Mouse (Mus musculus) liver, embryonic 15.5 days (tissue): ENCODE results near the gene Pifo. TPM values are rescaled to one million over a fixed set of nuclear protein-coding genes. Genes with fewer than 3 reads are reported as not detected.
"Not testable (repeated sequence)": the region's sequence is repeated elsewhere in the genome, so short reads cannot be mapped to it uniquely, and the experiment has no call there.

ENCODE experiments used
- ATAC-seq: fragments of 200-750 bp; cut with Nextera tagmentation; 2 replicates; pipeline ENCODE4 v1.8.0; 2017; ENCODE audit warnings: moderate number of reproducible peaks, mild to moderate bottlenecking, moderate library complexity; ENCODE audit not compliant: insufficient read depth
- H3K27ac ChIP-seq: fragments of 300-500 bp; sonication (generic); replicated peaks from 2 replicates; pipeline ENCODE4 v1.5.1; 2015; ENCODE audit warnings: mild to moderate bottlenecking, inconsistent platforms
- H3K27me3 ChIP-seq: fragments of 300-500 bp; sonication (generic); 2 replicates; pipeline ENCODE4 v1.6.1; 2015; ENCODE audit warnings: mild to moderate bottlenecking, inconsistent platforms
- H3K36me3 ChIP-seq: fragments of 300-500 bp; sonication (generic); replicated peaks from 2 replicates; pipeline ENCODE4 v1.6.1; 2015; ENCODE audit warnings: moderate library complexity, mild to moderate bottlenecking, inconsistent platforms
- H3K4me1 ChIP-seq: fragments of 300-500 bp; sonication (generic); replicated peaks from 2 replicates; pipeline ENCODE4 v1.6.1; 2015; ENCODE audit warnings: inconsistent platforms
- H3K4me2 ChIP-seq: fragments of 300-500 bp; sonication (generic); 2 replicates; pipeline ENCODE4 v1.6.1; 2015; ENCODE audit warnings: moderate library complexity, mild to moderate bottlenecking, inconsistent platforms
- H3K4me3 ChIP-seq: fragments of 300-500 bp; sonication (generic); replicated peaks from 2 replicates; pipeline ENCODE4 v1.5.1; 2015; ENCODE audit warnings: mild to moderate bottlenecking, inconsistent platforms
- H3K9ac ChIP-seq: fragments of 300-500 bp; sonication (generic); 2 replicates; pipeline ENCODE4 v1.6.1; 2015; ENCODE audit warnings: moderate library complexity, mild to moderate bottlenecking, inconsistent platforms
- H3K9me3 ChIP-seq: fragments of 300-500 bp; sonication (generic); replicated peaks from 2 replicates; pipeline ENCODE4 v1.6.1; 2016; ENCODE audit warnings: inconsistent platforms
- WGBS: fragments of 180-500 bp; shearing (Covaris S2); methylation state at CpG from one replicate; pipeline ENCODE4 v1.1.7; 2015; ENCODE audit warnings: mixed read lengths; ENCODE audit not compliant: insufficient replicate concordance; 5-methylcytosine and 5-hydroxymethylcytosine counted together
- polyA plus RNA-seq: library from polyadenylated mRNA; unstranded; fragments of >200 nt; fragmentation: Nextera tagmentation; extraction: Ambion mirVana; gene quantifications from 2 replicates; pipeline ENCODE4 v1.2.1, GENCODE M21; 2015

Pifo gene
- polyA plus RNA-seq, 1 experiment from 2014 or later, result not detected

DNA sequence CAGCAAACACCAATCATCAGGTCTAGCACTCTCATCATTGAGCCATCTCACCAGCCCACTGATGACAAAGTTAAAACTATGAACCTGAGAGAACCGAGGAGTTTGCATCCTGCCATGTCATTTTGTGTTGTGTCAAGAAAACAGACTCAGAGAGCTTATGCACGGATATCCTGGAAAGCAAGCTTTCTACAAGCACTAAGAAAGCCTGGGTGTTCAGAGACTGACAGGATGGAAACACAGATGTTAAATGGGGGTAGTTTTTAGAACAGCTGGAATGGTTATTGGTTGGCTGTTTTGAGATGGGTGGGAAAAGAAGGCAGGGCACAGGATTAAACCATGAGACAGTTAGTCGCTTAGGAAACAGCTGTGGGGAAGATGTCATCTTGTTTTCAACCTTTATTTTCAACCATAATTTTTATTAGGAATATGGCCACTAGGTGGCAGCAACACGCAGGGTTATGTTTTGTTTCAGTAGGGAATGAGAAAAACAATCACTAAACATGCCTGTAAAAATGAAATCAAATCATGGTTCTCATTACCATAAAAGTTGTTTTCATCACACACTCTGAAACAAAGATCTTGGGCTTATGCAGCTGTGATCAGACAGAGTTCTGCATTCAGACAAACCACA, 22.7 kb downstream of the Pifo start:
- Histone ChIP-seq H3K4me1 (no peaks in the 10 kb centered on the region), H3K27me3 (no peaks in the 10 kb centered on the region), H3K9me3 (no peaks in the 10 kb centered on the region), H3K27ac (no peak overlapping the region), H3K4me3 (no peak overlapping the region), H3K9ac (no peak overlapping the region), H3K36me3 (no peaks in the 10 kb centered on the region), H3K4me2 (no peak overlapping the region)
- no peak for ATAC-seq
- WGBS, result 16% methylated on average over 4 of the region's 4 CpGs

DNA sequence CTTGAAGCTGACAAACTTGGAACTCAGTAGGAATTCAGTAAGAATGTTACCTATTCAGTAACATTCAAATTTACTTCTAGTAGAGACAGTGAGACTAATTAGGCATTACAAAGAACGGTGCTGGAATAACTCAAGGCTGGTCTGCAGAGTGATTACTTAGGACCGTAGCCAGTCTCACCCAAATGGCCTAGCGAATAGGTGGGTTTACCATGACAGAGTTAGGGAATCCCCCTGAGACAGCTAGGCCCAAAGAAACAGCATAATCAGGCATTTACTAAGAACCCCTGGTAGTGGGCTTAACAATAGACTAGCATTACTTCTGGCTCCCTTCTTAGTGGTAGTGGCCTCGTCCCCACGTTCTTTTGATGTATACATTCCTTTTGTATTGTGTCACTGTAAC, 24.8 kb downstream of the Pifo start:
- H3K4me3 ChIP-seq, H3K4me1 ChIP-seq, H3K27me3 ChIP-seq, ATAC-seq, H3K36me3 ChIP-seq, H3K9me3 ChIP-seq, H3K4me2 ChIP-seq, H3K27ac ChIP-seq, H3K9ac ChIP-seq: not testable (repeated sequence)
- WGBS, result 63% methylated on average over 5 of the region's 5 CpGs

DNA sequence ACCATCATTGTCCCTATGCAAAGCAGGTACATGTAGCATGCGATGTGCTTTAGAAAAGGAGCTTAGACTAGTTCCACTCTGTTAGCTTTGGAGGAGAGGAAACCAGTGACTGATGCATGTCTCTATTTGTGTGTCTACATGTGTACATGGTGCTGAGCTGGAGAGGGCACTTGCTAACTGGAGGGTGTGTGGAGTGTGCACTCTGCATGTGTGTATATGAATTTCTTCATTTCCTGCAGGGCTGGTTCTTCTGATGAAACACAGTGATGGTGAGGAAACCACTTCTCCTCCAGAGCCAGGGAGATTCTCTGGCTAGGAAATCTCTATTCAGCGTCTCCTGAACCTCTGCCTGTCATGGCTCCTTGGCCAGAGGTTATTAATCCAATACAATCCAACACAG, 40.3 kb downstream of the Pifo start:
- no peak overlapping the region for H3K27ac ChIP-seq
- H3K4me1 ChIP-seq, result no peaks in the 10 kb centered on the region
- no peak overlapping the region for H3K9ac ChIP-seq
- peak; percentile 44; the same call in 1 of the 2 replicates for ATAC-seq
- H3K9me3 ChIP-seq, result no peaks in the 10 kb centered on the region
- H3K27me3 ChIP-seq, result no peaks in the 10 kb centered on the region
- H3K4me3 ChIP-seq, result no peak overlapping the region
- H3K4me2 ChIP-seq, result no peak overlapping the region
- WGBS, result 60% methylated on average over 2 of the region's 2 CpGs
- H3K36me3 ChIP-seq, result peaks cover 10% of the 10 kb centered on the region

DNA sequence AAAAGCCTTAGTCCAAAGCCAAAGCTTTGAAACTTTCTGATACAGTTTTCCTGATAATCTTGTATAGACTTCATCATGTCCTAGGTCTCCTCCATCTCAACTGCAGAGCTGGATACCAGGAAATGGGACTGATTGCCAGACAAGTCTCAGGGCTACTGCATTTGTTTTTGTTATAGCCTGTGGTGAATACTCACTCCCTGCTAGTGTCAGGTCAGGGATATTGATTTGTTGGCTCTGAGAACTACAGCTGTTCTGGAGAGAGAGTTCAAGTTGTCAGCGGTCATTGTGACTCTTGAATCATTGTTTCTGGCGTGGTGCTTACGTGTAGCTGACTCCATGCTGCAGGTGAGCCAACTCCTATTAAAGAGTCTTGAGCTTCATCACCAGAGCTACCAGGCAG, 41.0 kb downstream of the Pifo start, which contains the start of gene Ovgp1:
Ovgp1 (plus strand) TSS at position 301 of the 400 bp plus-strand sequence.
- Histone ChIP-seq H3K4me1 (no peaks in the 10 kb centered on the region), H3K36me3 (peaks cover 18% of the 10 kb centered on the region), H3K4me3 (no peak within 1 kb of the TSS), H3K27me3 (no peaks in the 10 kb centered on the region), H3K27ac (no peak within 1 kb of the TSS), H3K9ac (no peak within 1 kb of the TSS), H3K9me3 (no peaks in the 10 kb centered on the region), H3K4me2 (no peak within 1 kb of the TSS)
- WGBS, result 58% methylated on average over 3 of the region's 3 CpGs
- no peak for ATAC-seq

DNA sequence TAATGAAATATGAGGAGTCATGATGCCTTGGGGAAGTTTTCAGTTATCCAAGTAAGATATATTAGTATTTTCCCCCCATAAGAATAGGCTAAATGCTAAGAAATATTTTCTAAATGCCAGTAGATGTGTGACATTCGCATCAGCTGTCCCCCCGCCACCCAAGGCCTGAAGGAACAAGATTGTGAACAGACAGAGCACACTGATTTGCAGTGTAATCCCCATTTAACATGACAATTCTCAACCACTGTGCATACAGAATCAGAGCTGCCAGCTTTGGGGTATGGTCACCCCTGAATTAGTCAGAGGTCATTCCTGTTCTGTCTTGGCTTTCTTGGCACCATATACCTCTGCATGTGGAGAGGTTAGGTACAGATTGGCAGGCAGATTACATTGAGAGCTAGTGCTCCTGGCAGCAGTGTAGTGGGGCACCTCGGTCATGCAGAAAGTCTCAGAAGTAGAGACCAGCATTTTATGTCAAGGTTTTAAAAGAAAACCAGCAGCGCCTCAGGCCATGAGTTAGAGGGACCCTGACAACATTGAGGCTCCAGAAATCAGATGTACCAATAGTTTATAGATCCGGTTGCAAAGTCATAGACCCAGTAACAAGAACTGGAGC, 42.5 kb downstream of the Pifo start:
- ATAC-seq, result no peak
- Histone ChIP-seq H3K36me3 (peaks cover 31% of the 10 kb centered on the region), H3K9me3 (no peaks in the 10 kb centered on the region), H3K9ac (no peak overlapping the region), H3K4me1 (no peaks in the 10 kb centered on the region), H3K27ac (no peak overlapping the region), H3K27me3 (no peaks in the 10 kb centered on the region), H3K4me2 (no peak overlapping the region), H3K4me3 (no peak overlapping the region)
- 61% methylated on average over 5 of the region's 5 CpGs for WGBS

DNA sequence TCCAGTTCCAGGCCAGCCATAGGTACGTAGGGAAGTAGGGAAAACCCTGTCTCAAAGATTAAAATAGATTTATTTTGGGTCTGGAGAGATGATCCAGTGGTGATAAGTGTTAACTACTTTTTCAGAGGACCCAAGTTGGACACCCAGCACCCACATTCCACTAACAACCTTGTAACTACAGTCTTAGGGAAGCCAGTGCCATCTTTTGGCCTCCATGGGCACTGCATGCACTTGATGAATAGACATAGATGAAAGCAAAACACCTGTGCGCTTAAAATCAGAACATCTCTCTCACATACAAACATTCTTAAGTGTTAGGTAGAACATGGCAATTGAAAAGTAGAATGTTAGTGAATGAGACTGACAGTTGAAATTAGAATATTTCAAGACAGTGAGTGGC, 53.7 kb downstream of the Pifo start:
- H3K4me2 ChIP-seq, result peak overlapping the region; percentile 91

DNA sequence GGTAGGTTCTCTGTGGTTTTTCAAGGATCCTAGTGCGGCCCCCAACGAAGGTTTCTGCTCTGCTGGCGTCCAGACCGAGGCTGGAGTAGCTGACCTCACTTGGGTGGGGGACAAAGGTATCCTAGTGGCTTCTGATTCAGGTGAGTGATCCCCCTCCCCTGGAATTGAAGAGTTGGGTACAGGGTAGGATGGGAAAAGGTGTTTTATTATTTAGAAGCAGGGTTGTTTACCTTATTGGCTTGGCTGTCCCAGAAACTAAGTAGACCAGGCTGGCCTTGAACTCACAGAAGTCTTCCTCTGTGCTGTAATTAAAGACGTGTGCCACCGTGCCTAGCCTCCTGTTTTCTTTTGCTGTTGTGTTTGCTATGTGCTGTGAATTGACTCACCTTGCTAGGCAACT, 54.4 kb downstream of the Pifo start, which contains the start of gene Atp5f1:
Atp5f1 (minus strand) TSS at position 101 of the 400 bp plus-strand sequence.
- Histone ChIP-seq H3K4me2 (peak within 1 kb of the TSS; percentile 91), H3K4me1 (peaks cover 31% of the 10 kb centered on the region), H3K4me3 (peak within 1 kb of the TSS; percentile 76), H3K27me3 (no peaks in the 10 kb centered on the region), H3K36me3 (peaks cover 57% of the 10 kb centered on the region), H3K27ac (peak within 1 kb of the TSS; percentile 91), H3K9me3 (no peaks in the 10 kb centered on the region), H3K9ac (peak within 1 kb of the TSS; percentile 84)
- ATAC-seq, result no peak
- whole genome bisulfite sequencing, result 8% methylated on average over 6 of the region's 6 CpGs

More for the DNA sequence above, 53.7 kb downstream of the Pifo start:
- H3K27me3 ChIP-seq, result no peaks in the 10 kb centered on the region
- H3K4me3 ChIP-seq, result peak overlapping the region; percentile 76
- ATAC-seq, result no peak
- no peak overlapping the region for H3K9ac ChIP-seq
- peaks cover 61% of the 10 kb centered on the region for H3K36me3 ChIP-seq
- 82% methylated on average over 2 of the region's 2 CpGs for WGBS
- H3K27ac ChIP-seq, result no peak overlapping the region
- H3K9me3 ChIP-seq, result no peaks in the 10 kb centered on the region
- H3K4me1 ChIP-seq, result peaks cover 31% of the 10 kb centered on the region

DNA sequence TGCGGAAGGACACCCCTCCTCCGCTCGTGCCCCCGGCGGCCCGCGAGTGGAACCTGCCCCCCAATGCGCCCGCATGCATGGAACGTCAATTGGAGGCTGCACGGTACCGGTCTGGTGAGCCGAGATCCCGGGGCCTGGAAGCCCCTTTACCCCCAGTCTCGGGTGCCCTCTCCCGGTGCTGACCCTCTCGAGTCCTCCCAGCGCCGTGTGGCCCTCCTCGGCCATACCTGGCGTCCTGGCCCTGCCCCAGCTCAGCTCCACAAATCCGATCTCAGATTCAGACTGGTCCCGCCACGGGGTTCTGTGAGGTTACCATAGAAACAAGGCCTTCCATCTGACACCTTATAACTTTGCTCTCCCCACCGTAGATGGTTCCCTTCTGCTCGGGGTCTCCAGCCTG, 54.9 kb downstream of the Pifo start:
- peak; percentile 23 for ATAC-seq
- Histone ChIP-seq H3K27me3 (no peaks in the 10 kb centered on the region), H3K9ac (peak overlapping the region; percentile 74), H3K4me2 (peak overlapping the region; percentile 91), H3K9me3 (no peaks in the 10 kb centered on the region), H3K27ac (peak overlapping the region; percentile 91), H3K4me1 (peaks cover 31% of the 10 kb centered on the region), H3K36me3 (peaks cover 57% of the 10 kb centered on the region), H3K4me3 (peak overlapping the region; percentile 76)
- WGBS, result under 1% methylated on average over 26 of the region's 26 CpGs

DNA sequence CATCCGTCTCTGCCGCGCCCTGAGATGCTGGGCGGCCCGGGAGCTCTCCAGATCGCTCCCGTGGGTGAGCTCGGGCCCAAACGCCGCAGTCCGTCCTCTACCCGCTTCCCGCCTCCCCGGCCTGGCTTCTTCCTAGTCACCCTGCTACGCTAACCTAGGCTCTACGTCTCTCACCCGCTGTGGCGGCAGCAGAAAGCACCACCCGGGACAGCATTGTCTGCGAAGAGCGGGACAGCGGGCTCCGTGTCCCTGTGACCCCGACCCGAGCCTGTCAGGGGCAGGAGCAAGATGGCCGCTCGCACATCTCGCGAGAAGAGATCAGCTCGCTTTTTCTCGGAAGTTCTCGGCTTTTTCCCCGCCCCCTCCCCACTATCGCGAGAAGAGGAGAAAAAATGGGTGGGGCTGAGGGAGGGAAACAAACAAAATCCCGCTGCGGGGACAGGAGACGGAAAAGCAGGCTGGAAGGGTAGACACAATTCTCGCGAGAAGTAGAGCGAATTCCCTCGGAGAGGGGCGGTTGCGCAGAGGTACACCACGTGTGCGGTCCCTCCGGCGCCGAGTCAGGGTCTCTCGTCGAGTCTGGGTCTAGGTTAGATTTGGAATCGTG, 55.4 kb downstream of the Pifo start, which contains the start of gene Wdr77:
Wdr77 (plus strand) TSS at position 396 of the 607 bp plus-strand sequence.
- Histone ChIP-seq H3K36me3 (peaks cover 56% of the 10 kb centered on the region), H3K4me2 (peak within 1 kb of the TSS; percentile 91), H3K9ac (peak within 1 kb of the TSS; percentile 84), H3K4me3 (peak within 1 kb of the TSS; percentile 76), H3K4me1 (peaks cover 31% of the 10 kb centered on the region), H3K27ac (peak within 1 kb of the TSS; percentile 91), H3K9me3 (no peaks in the 10 kb centered on the region), H3K27me3 (no peaks in the 10 kb centered on the region)
- ATAC-seq, result peak; percentile 93
- under 1% methylated on average over 52 of the region's 52 CpGs for WGBS

DNA sequence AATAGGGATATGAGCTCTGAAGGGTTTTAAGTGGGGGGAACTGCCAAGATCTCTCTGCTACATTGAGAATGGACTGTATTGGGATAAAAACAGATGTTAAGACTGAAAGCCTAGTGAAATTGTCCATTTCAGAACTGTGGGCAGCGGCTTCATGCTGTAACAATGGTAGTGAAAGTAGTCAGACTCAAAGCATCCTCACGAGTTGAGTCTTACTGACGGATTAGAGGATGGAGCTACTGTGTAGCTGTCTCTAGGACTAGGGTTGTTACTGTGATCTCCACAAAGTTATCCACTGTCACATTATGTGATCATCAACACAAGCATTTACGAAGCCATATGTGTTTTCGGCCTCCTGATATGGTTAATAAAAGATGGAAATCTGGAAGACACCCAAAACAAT, 56.2 kb downstream of the Pifo start:
- H3K9ac ChIP-seq, result peak overlapping the region; percentile 84
- H3K9me3 ChIP-seq, result no peaks in the 10 kb centered on the region
- peak overlapping the region; percentile 91 for H3K27ac ChIP-seq
- ATAC-seq, result no peak
- H3K36me3 ChIP-seq, result peaks cover 54% of the 10 kb centered on the region
- 40% methylated on average over 5 of the region's 5 CpGs for WGBS
- peaks cover 31% of the 10 kb centered on the region for H3K4me1 ChIP-seq
- peak overlapping the region; percentile 76 for H3K4me3 ChIP-seq
- peak overlapping the region; percentile 91 for H3K4me2 ChIP-seq
- H3K27me3 ChIP-seq, result no peaks in the 10 kb centered on the region

DNA sequence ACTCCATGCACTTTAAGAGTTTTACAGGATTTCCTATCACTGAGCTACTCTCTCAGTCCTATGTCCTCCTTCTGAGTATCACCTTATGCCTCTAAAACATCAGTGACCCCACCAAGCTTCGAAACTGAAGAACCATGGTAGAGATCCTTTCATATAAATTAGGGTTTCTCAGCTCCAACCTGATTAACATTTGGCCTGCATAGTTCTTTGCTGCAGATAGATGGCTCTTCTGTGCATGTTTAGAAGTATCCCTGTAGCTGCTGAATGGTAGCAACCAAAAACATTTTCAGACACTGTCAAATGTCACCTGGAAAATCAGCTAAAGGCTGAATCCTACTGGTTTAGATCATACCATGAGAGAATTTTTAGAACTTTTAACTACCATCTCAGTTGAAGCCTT, 57.2 kb downstream of the Pifo start:
- no peak overlapping the region for H3K27ac ChIP-seq
- H3K36me3 ChIP-seq, result peaks cover 54% of the 10 kb centered on the region
- peak overlapping the region; percentile 91 for H3K4me2 ChIP-seq
- peaks cover 31% of the 10 kb centered on the region for H3K4me1 ChIP-seq
- H3K9me3 ChIP-seq, result no peaks in the 10 kb centered on the region
- H3K9ac ChIP-seq, result no peak overlapping the region
- no peaks in the 10 kb centered on the region for H3K27me3 ChIP-seq
- no peak for ATAC-seq
- 0 out of 2 replicates have a peak overlapping the region, but pooled peaks have one; percentile 76 for H3K4me3 ChIP-seq
- WGBS, result 78% methylated on average over 1 of the region's 1 CpGs
